Mouse (Mus musculus): ENCODE results near the gene Ntng2. TPM values are rescaled to one million over a fixed set of nuclear protein-coding genes. Genes with fewer than 3 reads are reported as not detected.

The Ntng2 gene
- 100 to 1,000 TPM; 118 to 135 TPM for total RNA-seq (2023)

GRCm38 (mm10) chr2:29252599-29253204 lies at the start of gene Ntng2:
TSS of gene Ntng2 (minus strand) at chr2:29253005.

Other genes with a start within 250 kb of the Ntng2 start
- not detected for gene Cfap77, start 197.9 kb downstream of the Ntng2 start, total RNA-seq (2023)
- 10 to 100 TPM; 18.4 to 18.8 TPM for gene Ttf1, start 192.7 kb downstream of the Ntng2 start, total RNA-seq (2023)
- 10 to 100 TPM; 37.3 to 40.1 TPM for gene Setx, start 128.8 kb downstream of the Ntng2 start, total RNA-seq (2023)
- gene Med27, start 93.8 kb upstream of the Ntng2 start, total RNA-seq (2023): 10 to 100 TPM; 19.0 to 21.5 TPM